Mouse (Mus musculus) central nervous system, embryonic 14 days (tissue): ENCODE measurements around the gene Tas2r129. TPM values are rescaled to one million over a fixed set of nuclear protein-coding genes. Genes with fewer than 3 reads are reported as not detected.

Experiments used
- polyA plus RNA-seq: library from polyadenylated mRNA; depleted of rRNA; stranded (reverse); fragments of >200 nt; gene quantifications from 2 replicates; pipeline ENCODE4 v1.2.3, GENCODE M21; 2012; rRNA removed

The Tas2r129 gene
- not detected in 2 replicates for polyA plus RNA-seq

DNA sequence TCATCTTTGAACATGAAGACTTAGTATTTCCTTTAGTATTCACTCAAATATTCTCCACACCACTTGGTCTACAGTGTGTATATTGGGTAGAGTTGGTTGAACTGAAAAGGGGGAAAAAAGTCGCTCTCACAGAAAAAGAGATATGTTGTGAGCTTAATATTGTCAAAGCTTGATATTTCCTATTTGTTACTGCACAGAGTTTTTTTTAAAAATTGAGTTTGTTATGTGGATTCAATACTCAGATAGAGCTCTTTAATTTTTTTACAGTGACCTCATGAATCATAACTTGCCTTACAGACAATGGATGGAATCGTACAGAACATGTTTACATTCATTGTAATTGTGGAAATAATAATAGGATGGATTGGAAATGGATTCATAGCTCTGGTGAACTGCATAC is at the start of gene Tas2r129:
Gene Tas2r129 (plus strand): TSS at position 301 of the 400 bp plus-strand sequence.

DNA sequence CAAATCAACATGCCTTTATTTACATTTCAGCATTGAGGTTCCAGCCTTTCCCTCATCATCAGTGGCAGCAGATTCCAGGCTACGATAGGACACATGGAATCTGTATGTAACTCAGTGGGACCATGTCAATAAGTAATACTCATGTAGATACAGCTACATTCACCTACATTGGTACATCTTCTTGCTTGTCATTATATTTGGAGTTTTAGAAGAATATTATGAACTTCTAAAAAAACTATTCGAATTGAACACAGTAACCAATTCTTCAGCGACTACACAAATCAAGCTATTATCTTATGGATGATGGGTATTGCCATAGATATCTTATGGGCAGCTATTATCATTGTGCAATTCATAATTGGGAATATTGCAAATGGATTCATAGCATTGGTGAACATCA is 41.6 kb upstream of the Tas2r129 start, which contains the start of gene Tas2r125:
Gene Tas2r125 (plus strand): TSS at position 301 of the 400 bp plus-strand sequence.

GRCm38 (mm10) chr6:132957819-132958218 is 6.9 kb downstream of the Tas2r129 start, which contains the start of gene Tas2r131:
Tas2r131 (minus strand) TSS chr6:132957919.

DNA sequence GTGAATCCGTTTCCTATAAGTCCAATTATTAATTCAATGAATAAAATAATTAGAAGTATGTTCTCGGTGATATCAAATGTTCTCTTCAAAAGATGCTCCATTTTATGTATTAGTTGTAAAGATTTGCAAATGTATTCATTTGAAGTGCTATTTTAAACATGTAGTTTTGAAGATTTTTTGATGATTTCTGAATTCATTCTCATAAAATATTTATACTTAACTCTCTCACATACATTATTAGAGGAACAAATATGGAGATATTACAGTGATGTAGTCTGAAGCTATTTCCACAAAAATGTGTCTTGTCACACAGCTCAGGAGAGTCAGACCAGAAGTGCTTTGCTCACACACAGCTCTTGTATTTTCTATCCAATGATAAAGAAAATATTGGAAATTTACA is 30.0 kb downstream of the Tas2r129 start, which contains the start of gene Tas2r109:
Gene Tas2r109 (minus strand): TSS at position 101 of the 400 bp plus-strand sequence.

Other genes with a start within 250 kb of the Tas2r129 start
- not detected in 2 replicates for gene Tas2r122, start 239.2 kb upstream of the Tas2r129 start, polyA plus RNA-seq
- not detected in 2 replicates for gene Tas2r115, start 213.1 kb upstream of the Tas2r129 start, polyA plus RNA-seq
- gene Tas2r124, start 196.4 kb upstream of the Tas2r129 start, polyA plus RNA-seq = not detected in 2 replicates
- not detected in 2 replicates for gene Tas2r102, start 189.0 kb upstream of the Tas2r129 start, polyA plus RNA-seq
- not detected in 2 replicates for gene Tas2r136, start 172.9 kb upstream of the Tas2r129 start, polyA plus RNA-seq
- not detected in 2 replicates for gene Tas2r117, start 148.3 kb upstream of the Tas2r129 start, polyA plus RNA-seq
- not detected in 2 replicates for gene Tas2r123, start 104.0 kb upstream of the Tas2r129 start, polyA plus RNA-seq
- gene Tas2r116, start 95.7 kb upstream of the Tas2r129 start, polyA plus RNA-seq = not detected in 2 replicates
- gene Tas2r110, start 83.1 kb upstream of the Tas2r129 start, polyA plus RNA-seq = not detected in 2 replicates
- not detected in 2 replicates for gene Tas2r113, start 58.1 kb upstream of the Tas2r129 start, polyA plus RNA-seq
- gene Tas2r125, start 41.5 kb upstream of the Tas2r129 start, polyA plus RNA-seq = not detected in 2 replicates
- gene Tas2r131, start 6.8 kb downstream of the Tas2r129 start, polyA plus RNA-seq = not detected in 2 replicates
- gene Tas2r109, start 29.9 kb downstream of the Tas2r129 start, polyA plus RNA-seq = not detected in 2 replicates
- gene Tas2r103, start 86.0 kb downstream of the Tas2r129 start, polyA plus RNA-seq = not detected in 2 replicates
- not detected in 2 replicates for gene Tas2r140, start 104.7 kb downstream of the Tas2r129 start, polyA plus RNA-seq
- gene Smim10l1, start 153.8 kb downstream of the Tas2r129 start, polyA plus RNA-seq = 29.0 and 30.9 TPM in 2 replicates